Mouse (Mus musculus) kidney, embryonic 15.5 days (tissue): ENCODE results near the gene Sema6d. TPM values are rescaled to one million over a fixed set of nuclear protein-coding genes. Genes with fewer than 3 reads are reported as not detected.

Experiments
- ATAC-seq: fragments of 200-750 bp; cut with Nextera tagmentation; replicated peaks from 2 replicates; pipeline ENCODE4 v1.8.0; 2017; ENCODE audit warnings: moderate TSS enrichment; ENCODE audit not compliant: low FRiP score
- H3K27ac ChIP-seq: fragments of 300-500 bp; sonication (generic); 2 replicates; pipeline ENCODE4 v1.5.1; 2015; ENCODE audit warnings: mild to moderate bottlenecking, inconsistent platforms
- H3K27me3 ChIP-seq: fragments of 300-500 bp; sonication (generic); 2 replicates; pipeline ENCODE4 v1.6.1; 2015; ENCODE audit warnings: inconsistent platforms
- H3K36me3 ChIP-seq: fragments of 300-500 bp; sonication (generic); 2 replicates; pipeline ENCODE4 v1.6.1; 2015; ENCODE audit warnings: inconsistent platforms
- H3K4me1 ChIP-seq: fragments of 300-500 bp; sonication (generic); 2 replicates; pipeline ENCODE4 v1.6.1; 2015; ENCODE audit warnings: inconsistent platforms
- H3K4me2 ChIP-seq: fragments of 300-500 bp; sonication (generic); 2 replicates; pipeline ENCODE4 v1.6.1; 2015; ENCODE audit warnings: moderate library complexity, mild to moderate bottlenecking, inconsistent platforms
- H3K4me3 ChIP-seq: fragments of 300-500 bp; sonication (generic); replicated peaks from 2 replicates; pipeline ENCODE4 v1.5.1; 2015; ENCODE audit warnings: mild to moderate bottlenecking, inconsistent platforms
- H3K9ac ChIP-seq: fragments of 300-500 bp; sonication (generic); 2 replicates; pipeline ENCODE4 v1.6.1; 2015; ENCODE audit warnings: mild to moderate bottlenecking, inconsistent platforms
- H3K9me3 ChIP-seq: fragments of 300-500 bp; sonication (generic); replicated peaks from 2 replicates; pipeline ENCODE4 v1.6.1; 2016; ENCODE audit warnings: inconsistent platforms
- whole genome bisulfite sequencing: fragments of 180-500 bp; shearing (Covaris S2); methylation state at CpG from one replicate; pipeline ENCODE4 v1.1.7; 2015; ENCODE audit warnings: mixed read lengths; 5-methylcytosine and 5-hydroxymethylcytosine counted together
- polyA plus RNA-seq: library from polyadenylated mRNA; unstranded; fragments of >200 nt; fragmentation: Nextera tagmentation; extraction: Ambion mirVana; gene quantifications from 2 replicates; pipeline ENCODE4 v1.2.1, GENCODE M21; 2015

The Sema6d gene
- polyA plus RNA-seq, 1 experiment from 2014 or later: 9.5 TPM

DNA sequence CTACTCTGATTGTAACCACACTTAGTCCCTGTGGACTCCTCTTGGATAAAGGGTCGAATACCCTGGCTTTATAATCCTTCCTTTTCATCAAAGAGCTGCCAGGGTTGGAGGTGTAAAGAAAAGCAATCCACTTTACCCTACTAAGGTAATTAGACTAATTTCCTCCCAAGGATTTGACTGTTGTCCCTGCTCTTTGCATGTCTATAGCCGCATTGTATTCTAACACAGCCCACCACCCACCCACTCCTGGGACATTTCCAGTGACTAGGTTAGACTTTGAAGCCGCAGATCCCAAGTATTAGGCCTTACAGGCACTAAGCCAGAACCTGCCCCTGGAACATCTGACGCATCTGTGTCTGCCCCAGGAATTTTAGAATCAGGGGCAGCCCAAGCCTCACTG, 547.3 kb downstream of the Sema6d start:
- H3K27me3 ChIP-seq: no peaks in the 10 kb centered on the region
- no peaks in the 10 kb centered on the region for H3K36me3 ChIP-seq
- ATAC-seq: no peak
- H3K9me3 ChIP-seq: no peaks in the 10 kb centered on the region
- no peak overlapping the region for H3K4me3 ChIP-seq
- peaks cover 4% of the 10 kb centered on the region; the same call in 1 of the 2 replicates for H3K4me1 ChIP-seq
- 39% methylated on average over 4 of the region's 4 CpGs for WGBS
- H3K9ac ChIP-seq: no peak overlapping the region
- no peak overlapping the region for H3K27ac ChIP-seq
- H3K4me2 ChIP-seq: no peak overlapping the region

DNA sequence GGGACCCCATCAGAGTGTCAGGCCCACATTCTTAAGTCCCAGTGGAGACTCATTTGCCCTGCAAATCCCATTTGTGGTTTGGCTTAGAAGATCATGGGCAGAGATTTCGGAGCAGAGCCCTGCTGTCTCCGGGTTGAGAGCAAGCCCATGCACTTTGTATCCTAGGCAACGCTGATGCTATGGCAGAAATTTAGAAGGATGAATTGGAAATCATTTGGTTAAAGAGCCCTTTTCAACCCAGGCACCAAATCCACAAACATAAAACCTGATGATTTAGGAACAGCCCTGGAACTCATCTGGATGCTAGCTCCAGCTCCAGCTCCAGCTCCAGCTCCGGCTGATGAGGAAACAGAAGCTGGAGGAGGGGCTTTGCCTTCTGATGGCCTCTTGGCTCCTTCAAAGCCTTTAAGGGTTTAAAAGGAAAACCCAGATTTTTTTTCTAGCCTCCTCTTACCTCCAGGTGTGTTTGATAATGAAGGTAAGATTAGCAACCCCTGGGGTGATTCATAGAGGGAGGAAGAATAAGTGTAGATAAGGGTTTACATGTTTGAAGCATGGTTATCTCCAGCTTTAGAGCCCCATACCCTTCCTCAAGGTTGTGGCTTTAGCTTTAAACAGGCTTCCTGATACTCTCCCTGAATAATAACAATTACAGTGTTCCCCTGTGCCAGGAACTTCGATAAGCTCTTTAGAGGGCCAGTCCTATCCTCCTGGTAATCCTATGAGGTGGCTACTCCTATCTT, 549.6 kb downstream of the Sema6d start:
- WGBS: 69% methylated on average over 5 of the region's 5 CpGs
- Histone ChIP-seq H3K9ac (no peak overlapping the region), H3K4me3 (no peak overlapping the region), H3K9me3 (no peaks in the 10 kb centered on the region), H3K4me1 (peaks cover 4% of the 10 kb centered on the region; the same call in 1 of the 2 replicates), H3K27me3 (no peaks in the 10 kb centered on the region), H3K36me3 (no peaks in the 10 kb centered on the region), H3K4me2 (no peak overlapping the region), H3K27ac (no peak overlapping the region)
- no peak for ATAC-seq

DNA sequence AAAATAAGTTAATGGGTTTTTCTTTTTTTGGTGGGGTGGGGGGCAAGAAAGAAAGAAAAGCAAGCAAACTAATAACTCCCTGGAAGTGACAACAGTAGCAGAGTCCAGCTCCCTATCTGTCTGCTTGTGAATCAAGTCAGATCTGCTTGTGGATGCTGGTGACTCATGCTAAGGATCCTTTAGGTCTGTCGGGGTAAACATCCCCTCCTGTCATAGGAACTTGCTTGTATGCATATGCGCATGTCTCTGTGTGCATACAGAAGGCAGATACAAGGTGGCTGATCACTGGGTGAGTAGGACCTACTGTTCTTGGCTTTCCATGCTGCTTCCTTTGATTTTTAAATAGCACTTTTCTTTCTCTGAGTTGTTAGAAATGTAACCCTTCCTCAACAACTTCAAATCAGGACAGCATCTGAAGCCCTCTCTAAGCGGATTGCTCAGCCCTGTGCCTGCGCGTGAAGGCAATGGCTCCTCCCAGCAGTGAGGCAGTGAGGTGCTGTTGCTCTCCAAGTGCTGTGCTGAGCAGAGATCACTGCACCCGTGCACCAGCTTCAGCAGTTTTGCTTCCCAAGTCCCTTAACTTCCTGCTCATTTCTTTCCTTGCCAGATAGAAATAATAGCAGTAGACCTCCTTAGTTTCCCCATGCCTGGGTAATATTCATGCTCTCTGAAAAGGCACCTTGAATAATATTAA, 550.9 kb downstream of the Sema6d start:
- Histone ChIP-seq H3K4me2 (no peak overlapping the region), H3K27me3 (no peaks in the 10 kb centered on the region), H3K36me3 (no peaks in the 10 kb centered on the region), H3K9me3 (no peaks in the 10 kb centered on the region), H3K4me1 (peaks cover 4% of the 10 kb centered on the region; the same call in 1 of the 2 replicates), H3K27ac (no peak overlapping the region), H3K9ac (no peak overlapping the region), H3K4me3 (no peak overlapping the region)
- no peak for ATAC-seq
- WGBS: 43% methylated on average over 6 of the region's 6 CpGs

DNA sequence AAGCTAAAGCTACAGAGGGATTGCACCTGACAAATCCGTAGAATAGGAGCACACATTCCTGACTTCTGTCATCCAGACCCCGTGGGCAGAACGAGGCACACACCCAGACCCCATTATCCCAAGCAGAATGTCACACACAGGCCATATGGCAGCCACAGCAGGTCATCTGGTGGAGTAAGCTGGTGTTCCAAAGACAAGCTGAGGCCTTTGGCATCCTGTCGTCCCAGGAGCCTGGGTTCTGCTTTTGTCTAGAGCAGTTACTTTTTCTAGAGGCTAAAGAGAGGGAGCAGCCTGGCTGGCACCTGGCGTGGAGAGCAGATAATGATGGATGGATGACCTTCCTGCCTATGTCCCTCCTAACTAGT, 551.4 kb downstream of the Sema6d start:
- ATAC-seq: no peak
- Histone ChIP-seq H3K36me3 (no peaks in the 10 kb centered on the region), H3K27ac (no peak overlapping the region), H3K9me3 (no peaks in the 10 kb centered on the region), H3K9ac (no peak overlapping the region), H3K4me1 (peaks cover 3% of the 10 kb centered on the region; the same call in 1 of the 2 replicates), H3K4me3 (no peak overlapping the region), H3K4me2 (no peak overlapping the region), H3K27me3 (no peaks in the 10 kb centered on the region)
- WGBS: 33% methylated on average over 5 of the region's 5 CpGs

DNA sequence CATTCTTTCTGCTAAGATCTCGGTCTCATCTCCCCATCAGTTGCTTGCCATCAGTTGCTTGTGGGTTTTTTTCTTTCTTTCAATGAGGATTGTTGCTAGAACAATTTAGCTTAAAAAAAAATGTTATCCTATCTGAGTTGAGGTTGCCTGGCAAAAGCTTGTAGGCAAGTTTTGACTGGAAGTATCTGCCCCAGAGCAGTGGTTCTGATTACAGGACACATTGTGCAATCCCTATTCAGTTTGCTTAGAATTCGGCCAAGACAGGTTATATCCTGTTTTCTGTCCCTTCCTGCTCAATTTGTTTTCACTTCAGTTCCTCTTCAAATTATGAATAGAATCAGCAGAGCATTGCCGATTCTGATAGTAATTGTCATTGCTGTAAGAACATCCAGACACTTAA, 552.4 kb downstream of the Sema6d start:
- Histone ChIP-seq H3K36me3 (no peaks in the 10 kb centered on the region), H3K27ac (no peak overlapping the region), H3K4me3 (no peak overlapping the region), H3K9me3 (no peaks in the 10 kb centered on the region), H3K4me1 (peaks cover 2% of the 10 kb centered on the region; the same call in 1 of the 2 replicates), H3K4me2 (no peak overlapping the region), H3K27me3 (no peaks in the 10 kb centered on the region), H3K9ac (no peak overlapping the region)
- ATAC-seq: no peak
- WGBS: 70% methylated on average over 3 of the region's 3 CpGs

DNA sequence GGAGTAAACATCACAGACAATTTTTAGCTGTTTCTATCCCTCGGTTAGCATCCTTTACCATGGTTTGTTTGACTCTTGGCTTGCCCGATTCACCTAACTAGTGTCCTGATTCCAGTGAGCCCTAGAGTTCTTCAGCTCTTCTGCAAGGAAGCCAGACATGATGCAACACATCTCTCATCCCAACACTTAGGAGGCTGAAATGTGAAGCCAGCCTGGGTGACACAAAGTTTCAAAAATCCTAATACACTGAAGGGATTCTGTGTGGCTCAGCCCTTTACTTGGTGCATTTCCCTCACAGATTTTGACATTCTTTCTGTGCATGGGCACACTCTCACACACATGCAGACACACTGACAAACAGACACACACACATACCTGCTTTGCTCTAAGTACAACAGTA, 560.8 kb downstream of the Sema6d start:
- 85% methylated on average over 2 of the region's 2 CpGs for WGBS
- Histone ChIP-seq H3K9ac (no peak overlapping the region), H3K27ac (no peak overlapping the region), H3K36me3 (peaks cover 4% of the 10 kb centered on the region), H3K4me3 (no peak overlapping the region), H3K9me3 (no peaks in the 10 kb centered on the region), H3K27me3 (no peaks in the 10 kb centered on the region), H3K4me2 (no peak overlapping the region), H3K4me1 (no peaks in the 10 kb centered on the region)
- no peak for ATAC-seq

DNA sequence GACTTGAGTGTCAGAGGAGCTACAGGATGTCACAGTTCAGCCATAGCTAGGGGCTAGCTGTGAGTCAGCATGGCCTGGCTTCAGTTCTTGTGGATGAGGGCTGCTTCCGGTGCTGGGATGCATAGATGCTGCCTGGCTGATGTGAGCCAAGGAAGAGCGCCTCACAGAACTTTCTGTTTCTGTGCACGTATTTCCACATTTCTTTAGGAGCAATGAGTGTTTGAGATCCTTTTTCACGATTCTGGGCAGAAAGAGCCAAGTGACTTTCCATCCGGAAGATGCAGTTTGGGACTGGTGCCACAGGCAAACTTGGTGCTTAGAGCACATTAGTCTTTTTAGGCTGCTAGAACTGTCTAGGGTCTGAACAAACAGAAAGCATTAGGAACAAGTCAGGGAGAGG, 561.4 kb downstream of the Sema6d start:
- H3K27me3 ChIP-seq: no peaks in the 10 kb centered on the region
- H3K36me3 ChIP-seq: peaks cover 9% of the 10 kb centered on the region
- H3K4me1 ChIP-seq: 0 out of 2 replicates have a peak, but pooled peaks cover 3% of the 10 kb centered on the region
- H3K9me3 ChIP-seq: no peaks in the 10 kb centered on the region
- no peak overlapping the region for H3K27ac ChIP-seq
- no peak overlapping the region for H3K4me2 ChIP-seq
- WGBS: 86% methylated on average over 5 of the region's 5 CpGs
- no peak for ATAC-seq
- H3K9ac ChIP-seq: no peak overlapping the region
- H3K4me3 ChIP-seq: no peak overlapping the region

DNA sequence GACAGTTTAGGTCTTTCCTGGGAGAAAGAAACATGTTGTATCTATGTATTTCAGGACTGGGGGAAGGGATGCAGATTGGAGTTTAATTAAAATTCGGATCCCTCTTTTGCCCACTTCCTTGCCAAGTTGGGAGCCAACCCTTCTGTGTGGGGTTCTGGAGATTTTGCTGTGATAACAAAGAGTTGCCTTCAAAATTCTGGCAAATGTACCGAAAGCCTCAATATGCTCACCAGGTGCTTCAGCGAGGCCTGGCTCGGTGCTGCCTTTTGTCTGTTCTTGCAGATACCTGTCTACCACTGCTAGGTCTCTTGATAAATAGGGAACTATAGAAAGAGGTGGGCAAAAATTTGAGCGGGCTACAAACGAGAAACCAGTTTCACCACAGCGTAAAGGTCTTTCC, 563.4 kb downstream of the Sema6d start:
- peaks cover 23% of the 10 kb centered on the region for H3K36me3 ChIP-seq
- no peaks in the 10 kb centered on the region for H3K9me3 ChIP-seq
- no peak overlapping the region for H3K27ac ChIP-seq
- peaks cover 7% of the 10 kb centered on the region; the same call in 1 of the 2 replicates for H3K4me1 ChIP-seq
- 93% methylated on average over 7 of the region's 7 CpGs for WGBS
- H3K4me3 ChIP-seq: no peak overlapping the region
- H3K9ac ChIP-seq: no peak overlapping the region
- H3K27me3 ChIP-seq: no peaks in the 10 kb centered on the region
- H3K4me2 ChIP-seq: no peak overlapping the region
- ATAC-seq: no peak

DNA sequence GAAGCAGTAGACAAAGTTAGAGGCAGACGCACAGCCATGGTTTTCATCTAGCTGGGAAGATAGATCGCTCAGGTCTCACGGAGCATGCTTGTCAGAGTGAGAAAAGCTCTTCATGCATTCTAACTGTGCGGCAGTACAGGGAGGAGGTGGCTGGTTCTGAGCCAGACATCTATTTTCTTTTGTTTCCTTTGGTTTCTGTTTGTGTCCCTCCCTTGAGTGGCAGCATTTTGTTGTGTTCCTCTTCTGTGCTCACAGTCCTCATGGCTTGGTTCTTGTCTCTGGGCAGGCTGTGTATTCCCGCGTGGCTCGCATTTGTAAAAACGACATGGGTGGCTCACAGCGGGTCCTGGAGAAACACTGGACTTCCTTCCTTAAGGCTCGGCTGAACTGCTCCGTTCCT, 567.6 kb downstream of the Sema6d start:
- Histone ChIP-seq H3K9ac (no peak overlapping the region), H3K36me3 (peaks cover 48% of the 10 kb centered on the region), H3K4me1 (peaks cover 7% of the 10 kb centered on the region; the same call in 1 of the 2 replicates), H3K27ac (0 out of 2 replicates have a peak overlapping the region, but pooled peaks have one; percentile 49), H3K27me3 (no peaks in the 10 kb centered on the region), H3K9me3 (no peaks in the 10 kb centered on the region), H3K4me2 (no peak overlapping the region), H3K4me3 (no peak overlapping the region)
- no peak for ATAC-seq
- 80% methylated on average over 11 of the region's 11 CpGs for WGBS

DNA sequence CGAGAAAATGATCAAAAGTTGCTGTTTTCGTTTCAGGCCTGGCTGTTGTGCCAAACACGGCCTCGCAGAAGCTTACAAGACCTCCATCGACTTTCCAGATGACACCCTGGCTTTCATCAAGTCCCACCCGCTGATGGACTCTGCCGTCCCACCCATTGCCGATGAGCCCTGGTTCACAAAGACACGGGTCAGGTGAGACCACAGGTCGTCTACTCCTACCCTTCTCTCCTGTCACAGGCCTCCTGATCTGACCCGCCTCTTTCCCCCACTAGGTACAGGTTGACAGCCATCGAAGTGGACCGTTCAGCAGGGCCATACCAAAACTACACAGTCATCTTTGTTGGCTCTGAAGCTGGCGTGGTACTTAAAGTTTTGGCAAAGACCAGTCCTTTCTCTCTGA, 568.6 kb downstream of the Sema6d start:
- H3K9ac ChIP-seq: no peak overlapping the region
- WGBS: 87% methylated on average over 14 of the region's 14 CpGs
- no peak overlapping the region for H3K27ac ChIP-seq
- no peak overlapping the region for H3K4me3 ChIP-seq
- peaks cover 49% of the 10 kb centered on the region for H3K36me3 ChIP-seq
- H3K4me1 ChIP-seq: peaks cover 7% of the 10 kb centered on the region; the same call in 1 of the 2 replicates
- no peak for ATAC-seq
- no peak overlapping the region for H3K4me2 ChIP-seq
- H3K27me3 ChIP-seq: no peaks in the 10 kb centered on the region
- no peaks in the 10 kb centered on the region for H3K9me3 ChIP-seq

DNA sequence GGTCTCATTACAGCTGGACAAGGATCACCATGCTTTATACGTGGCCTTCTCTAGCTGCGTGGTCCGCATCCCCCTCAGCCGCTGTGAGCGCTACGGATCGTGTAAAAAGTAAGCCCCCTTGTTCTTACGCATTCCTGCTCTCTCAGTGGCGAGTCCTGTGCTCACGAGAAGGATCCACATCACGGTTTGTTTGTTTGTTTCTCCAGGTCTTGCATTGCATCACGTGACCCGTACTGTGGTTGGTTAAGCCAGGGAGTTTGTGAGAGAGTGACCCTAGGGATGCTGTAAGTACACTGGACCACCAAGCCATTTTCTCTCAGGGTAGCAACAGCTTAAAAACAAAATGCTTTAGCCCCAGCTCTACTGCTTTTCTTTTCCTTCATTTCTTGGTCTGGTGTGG, 569.8 kb downstream of the Sema6d start:
- Histone ChIP-seq H3K27me3 (no peaks in the 10 kb centered on the region), H3K9ac (no peak overlapping the region), H3K27ac (no peak overlapping the region), H3K4me3 (no peak overlapping the region), H3K4me1 (peaks cover 7% of the 10 kb centered on the region; the same call in 1 of the 2 replicates), H3K4me2 (no peak overlapping the region), H3K9me3 (no peaks in the 10 kb centered on the region), H3K36me3 (peaks cover 61% of the 10 kb centered on the region)
- 93% methylated on average over 13 of the region's 13 CpGs for WGBS
- ATAC-seq: no peak

DNA sequence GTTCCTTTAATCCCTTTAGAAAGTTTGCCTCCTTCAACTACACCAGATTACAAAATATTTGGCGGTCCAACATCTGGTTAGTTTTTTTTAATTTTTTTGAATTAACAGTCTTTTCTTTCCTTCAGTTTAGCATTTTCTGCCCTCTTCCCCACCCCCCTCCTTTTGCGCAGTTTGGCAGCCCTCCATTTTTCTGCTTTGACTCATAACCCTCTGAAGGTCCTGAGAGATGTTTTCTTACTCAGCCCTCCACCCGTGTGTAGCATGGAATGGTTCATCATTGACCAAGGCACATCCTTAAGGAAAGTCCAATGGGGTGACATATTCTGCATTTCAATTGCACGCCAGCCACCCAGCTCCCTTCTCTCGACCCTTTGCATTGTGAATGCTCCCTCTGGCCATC, 570.9 kb downstream of the Sema6d start:
- WGBS: 84% methylated on average over 5 of the region's 5 CpGs
- peaks cover 66% of the 10 kb centered on the region for H3K36me3 ChIP-seq
- H3K4me1 ChIP-seq: peaks cover 7% of the 10 kb centered on the region; the same call in 1 of the 2 replicates

More for the DNA sequence above, 570.9 kb downstream of the Sema6d start:
- Histone ChIP-seq H3K9ac (no peak overlapping the region), H3K4me2 (no peak overlapping the region), H3K27ac (no peak overlapping the region), H3K27me3 (no peaks in the 10 kb centered on the region), H3K9me3 (no peaks in the 10 kb centered on the region), H3K4me3 (no peak overlapping the region)
- ATAC-seq: no peak
